Mouse (Mus musculus) embryonic facial prominence, embryonic 14.5 days (tissue): ENCODE data around the gene Chka. TPM values are rescaled to one million over a fixed set of nuclear protein-coding genes. Genes with fewer than 3 reads are reported as not detected.

Source experiments
- polyA plus RNA-seq: library from polyadenylated mRNA; unstranded; fragments of >200 nt; fragmentation: Nextera tagmentation; extraction: Ambion mirVana; gene quantifications from 2 replicates; pipeline ENCODE4 v1.2.1, GENCODE M21; 2014

Gene Chka
- polyA plus RNA-seq, 1 experiment from 2014 or later = 31.3 TPM

Other genes with a start within 250 kb of the Chka start
- 10.1 and 10.6 TPM in 2 replicates for gene Lrp5, start 165.2 kb upstream of the Chka start, polyA plus RNA-seq
- gene 1810055G02Rik, start 143.5 kb upstream of the Chka start, polyA plus RNA-seq = 59.2 and 61.4 TPM in 2 replicates
- gene Kmt5b, start 84.4 kb upstream of the Chka start, polyA plus RNA-seq = 25.6 and 26.3 TPM in 2 replicates
- gene Tcirg1, start 55.4 kb downstream of the Chka start, polyA plus RNA-seq = 33.6 and 36.5 TPM in 2 replicates
- gene Ndufs8, start 61.0 kb downstream of the Chka start, polyA plus RNA-seq = 297 and 302 TPM in 2 replicates
- gene Aldh3b1, start 78.0 kb downstream of the Chka start, polyA plus RNA-seq = 4.6 and 4.8 TPM in 2 replicates
- gene Unc93b1, start 83.4 kb downstream of the Chka start, polyA plus RNA-seq = 21.3 and 24.5 TPM in 2 replicates
- 0.18 and 0.24 TPM in 2 replicates for gene Aldh3b3, start 106.9 kb downstream of the Chka start, polyA plus RNA-seq
- gene Aldh3b2, start 120.6 kb downstream of the Chka start, polyA plus RNA-seq = 9.2 and 11.8 TPM in 2 replicates
- 8.2 and 8.5 TPM in 2 replicates for gene Acy3, start 134.8 kb downstream of the Chka start, polyA plus RNA-seq
- 0.10 TPM in 1 of 2 replicates, not detected in the other for gene Tbx10, start 141.0 kb downstream of the Chka start, polyA plus RNA-seq
- 25.8 and 29.5 TPM in 2 replicates for gene Nudt8, start 148.8 kb downstream of the Chka start, polyA plus RNA-seq
- 1.4 and 1.6 TPM in 2 replicates for gene Gm49405, start 148.9 kb downstream of the Chka start, polyA plus RNA-seq
- 2.5 and 3.4 TPM in 2 replicates for gene Doc2g, start 151.5 kb downstream of the Chka start, polyA plus RNA-seq
- gene Ndufv1, start 161.0 kb downstream of the Chka start, polyA plus RNA-seq = 188 and 199 TPM in 2 replicates
- gene Gstp1, start 186.2 kb downstream of the Chka start, polyA plus RNA-seq = 483 and 496 TPM in 2 replicates
- gene Gstp2, start 194.2 kb downstream of the Chka start, polyA plus RNA-seq = 1.2 and 4.5 TPM in 2 replicates
- 0.35 TPM in 1 of 2 replicates, not detected in the other for gene Gstp3, start 207.8 kb downstream of the Chka start, polyA plus RNA-seq
- not detected in 2 replicates for gene Cabp2, start 229.8 kb downstream of the Chka start, polyA plus RNA-seq
- 66.1 and 68.6 TPM in 2 replicates for gene Cdk2ap2, start 245.4 kb downstream of the Chka start, polyA plus RNA-seq
- 5.6 and 6.6 TPM in 2 replicates for gene Pitpnm1, start 248.2 kb downstream of the Chka start, polyA plus RNA-seq